Mouse (Mus musculus) adrenal gland, adult 2 months (tissue): ENCODE measurements around the gene Akap2. TPM values are rescaled to one million over a fixed set of nuclear protein-coding genes. Genes with fewer than 3 reads are reported as not detected.
A peak's percentile ranks its signal among the peaks of the same experiment; 100 is the strongest.

Experiments
- DNase-seq: peaks from one replicate; pipeline ENCODE4 v3.0.0; 2021
- polyA plus RNA-seq: library from polyadenylated mRNA; depleted of rRNA; stranded (reverse); fragments of >200 nt; gene quantifications from 2 replicates; pipeline ENCODE4 v1.2.3, GENCODE M21; 2012
- total RNA-seq, 2 experiments: library from RNA; stranded (reverse); gene quantifications; 2 replicates each; pipeline ENCODE4 v1.2.3; 2021

Akap2 gene
- total and polyA plus RNA-seq, 3 experiments, result 60.7 to 186 (median 99.1) TPM

- DNase-seq, result peak; percentile 46
Measured at GRCm38 (mm10) chr4:57762424-57762823, 45.0 kb downstream of the Akap2 start.

- DNase-seq, result no peak
Measured at GRCm38 (mm10) chr4:57764392-57764791, 46.9 kb downstream of the Akap2 start.

- no peak for DNase-seq
Measured at GRCm38 (mm10) chr4:57764926-57765325, 47.5 kb downstream of the Akap2 start.

GRCm38 (mm10) chr4:57765806-57766205 is 48.3 kb downstream of the Akap2 start:
- DNase-seq, result no peak

- no peak for DNase-seq
Measured at GRCm38 (mm10) chr4:57769007-57769406, 51.5 kb downstream of the Akap2 start.

- DNase-seq, result no peak
Measured at GRCm38 (mm10) chr4:57770185-57770823, 52.8 kb downstream of the Akap2 start.

GRCm38 (mm10) chr4:57771558-57772219 is 54.2 kb downstream of the Akap2 start:
- no peak for DNase-seq

GRCm38 (mm10) chr4:57772851-57773510 is 55.5 kb downstream of the Akap2 start:
- DNase-seq, result no peak

- no peak for DNase-seq
Measured at GRCm38 (mm10) chr4:57774517-57774916, 57.1 kb downstream of the Akap2 start.

GRCm38 (mm10) chr4:57775582-57775981 is 58.1 kb downstream of the Akap2 start:
- DNase-seq, result no peak

- DNase-seq, result no peak
Measured at GRCm38 (mm10) chr4:57780403-57780802, 62.9 kb downstream of the Akap2 start.

GRCm38 (mm10) chr4:57780833-57781641 is 63.6 kb downstream of the Akap2 start:
- no peak for DNase-seq

- peak; percentile 91 for DNase-seq
Measured at GRCm38 (mm10) chr4:57781994-57782393, 64.5 kb downstream of the Akap2 start.

- DNase-seq, result peak; percentile 49
Measured at GRCm38 (mm10) chr4:57782549-57783390, 65.3 kb downstream of the Akap2 start.

- DNase-seq, result no peak
Measured at GRCm38 (mm10) chr4:57783391-57783770, 65.9 kb downstream of the Akap2 start.

- DNase-seq, result peak; percentile 66
Measured at GRCm38 (mm10) chr4:57783853-57784600, 66.6 kb downstream of the Akap2 start.

- DNase-seq, result peak; percentile 53
Measured at GRCm38 (mm10) chr4:57788709-57789108, 71.3 kb downstream of the Akap2 start.

- no peak for DNase-seq
Measured at GRCm38 (mm10) chr4:57789118-57789517, 71.7 kb downstream of the Akap2 start.

- no peak for DNase-seq
Measured at GRCm38 (mm10) chr4:57793989-57794388, 76.5 kb downstream of the Akap2 start.

- no peak for DNase-seq
Measured at GRCm38 (mm10) chr4:57794547-57794946, 77.1 kb downstream of the Akap2 start.
